Mouse (Mus musculus): ENCODE measurements around the gene Slc35b1.

DNA sequence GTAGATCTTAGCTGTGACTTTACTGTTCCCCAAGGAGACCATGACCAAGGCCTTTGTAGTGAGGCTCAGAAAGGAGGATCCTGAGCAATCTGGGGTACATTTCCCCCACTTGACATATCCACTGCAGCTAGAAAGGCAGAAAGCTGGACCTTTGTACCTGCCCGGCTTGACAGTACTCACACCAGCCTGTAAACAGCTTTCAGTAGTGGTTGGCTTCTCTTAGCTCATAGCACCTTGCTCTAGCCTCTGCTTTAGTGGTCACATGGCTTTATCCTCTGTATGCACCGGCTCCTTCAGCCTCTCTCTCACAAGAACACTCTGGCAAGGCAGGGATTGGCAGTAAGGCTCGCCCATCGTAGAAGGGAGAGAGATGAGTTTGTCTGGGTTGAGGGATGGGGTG is 15.6 kb upstream of the Slc35b1 start:
- TF ChIP-seq CTCF (IDR thresholded peaks at IDR 0.05; ENCODE audit: low read depth) (no peak), EP300 (IDR thresholded peaks at IDR 0.05; ENCODE audit: low read depth) (no peak)
